Mouse (Mus musculus) ES-Bruce4 (cell line): ENCODE data around the gene Hist2h2bb. TPM values are rescaled to one million over a fixed set of nuclear protein-coding genes. Genes with fewer than 3 reads are reported as not detected.
A peak's percentile ranks its signal among the peaks of the same experiment; 100 is the strongest.
"Not testable (repeated sequence)": the region's sequence is repeated elsewhere in the genome, so short reads cannot be mapped to it uniquely, and the experiment has no call there.

ENCODE experiments used
- H3K27ac ChIP-seq: 2 replicates; pipeline ENCODE4 v1.5.1; 2012; ENCODE audit warnings: low read length, inconsistent platforms; ENCODE audit not compliant: insufficient read depth
- H3K27me3 ChIP-seq: 2 replicates; pipeline ENCODE4 v1.6.1; 2012; ENCODE audit warnings: mild to moderate bottlenecking, low read length, inconsistent platforms; ENCODE audit not compliant: control insufficient read depth, poor library complexity, insufficient read depth, severe bottlenecking
- H3K36me3 ChIP-seq: 2 replicates; pipeline ENCODE4 v1.6.1; 2012; ENCODE audit warnings: inconsistent platforms, mild to moderate bottlenecking, low read length, moderate library complexity; ENCODE audit not compliant: control insufficient read depth, poor library complexity, insufficient read depth, severe bottlenecking
- H3K4me1 ChIP-seq: one replicate; pipeline ENCODE4 v1.8.1; 2011; ENCODE audit warnings: low read length; ENCODE audit not compliant: control insufficient read depth, insufficient read depth
- H3K4me3 ChIP-seq: 2 replicates; pipeline ENCODE4 v1.5.1; 2011; ENCODE audit warnings: low read depth, mild to moderate bottlenecking, low read length
- H3K9ac ChIP-seq: 2 replicates; pipeline ENCODE4 v1.6.1; 2012; ENCODE audit warnings: low read depth, mild to moderate bottlenecking, inconsistent platforms; ENCODE audit not compliant: poor library complexity, severe bottlenecking
- H3K9me3 ChIP-seq: replicated peaks from 2 replicates; pipeline ENCODE4 v1.6.1; 2012; ENCODE audit warnings: mild to moderate bottlenecking, low read length, inconsistent platforms; ENCODE audit not compliant: control insufficient read depth, poor library complexity, insufficient read depth, severe bottlenecking
- CTCF ChIP-seq: IDR thresholded peaks from one replicate; pipeline ENCODE4 v1.8.1; 2011; ENCODE audit warnings: low read depth, low read length
- EP300 ChIP-seq: IDR thresholded peaks from 2 replicates; pipeline ENCODE4 v1.6.1; 2011; ENCODE audit warnings: low read depth, low read length; ENCODE audit not compliant: insufficient read depth
- POLR2A ChIP-seq: IDR thresholded peaks from one replicate; pipeline ENCODE4 v1.8.1; 2011; ENCODE audit warnings: low read length; ENCODE audit not compliant: insufficient read depth
- polyA plus RNA-seq: library from polyadenylated mRNA; stranded (reverse); fragments of >200 nt; gene quantifications from 2 replicates; pipeline ENCODE4 v1.2.4, GENCODE M21; 2011; ENCODE audit warnings: low read depth; ENCODE audit not compliant: missing spikeins, insufficient read depth, insufficient read length

Gene Hist2h2bb
- polyA plus RNA-seq, 1 experiment, result 33.9 TPM

GRCm38 (mm10) chr3:96234914-96235313 lies 34.6 kb upstream of the Hist2h2bb start:
- H3K27me3 ChIP-seq, result no peaks in the 10 kb centered on the region
- no peak overlapping the region for H3K4me3 ChIP-seq
- no peaks in the 10 kb centered on the region for H3K4me1 ChIP-seq
- H3K27ac ChIP-seq, result no peak overlapping the region
- H3K36me3 ChIP-seq, result peaks cover 2% of the 10 kb centered on the region; the same call in 1 of the 2 replicates
- no peaks in the 10 kb centered on the region for H3K9me3 ChIP-seq
- TF ChIP-seq EP300 (no peak), CTCF (no peak), POLR2A (no peak)
- H3K9ac ChIP-seq, result no peak overlapping the region

- H3K9me3 ChIP-seq, result no peaks in the 10 kb centered on the region
- no peak overlapping the region for H3K4me3 ChIP-seq
- H3K9ac ChIP-seq, result no peak overlapping the region
- no peaks in the 10 kb centered on the region for H3K4me1 ChIP-seq
- H3K27ac ChIP-seq, result no peak overlapping the region
- peaks cover 2% of the 10 kb centered on the region; the same call in 1 of the 2 replicates for H3K36me3 ChIP-seq
- no peaks in the 10 kb centered on the region for H3K27me3 ChIP-seq
- TF ChIP-seq EP300 (no peak), CTCF (no peak), POLR2A (no peak)
Observed at GRCm38 (mm10) chr3:96235836-96236235, 33.7 kb upstream of the Hist2h2bb start.

GRCm38 (mm10) chr3:96236834-96237334 lies 32.7 kb upstream of the Hist2h2bb start:
- Histone ChIP-seq H3K9ac (peak overlapping the region; percentile 100), H3K36me3 (peaks cover 2% of the 10 kb centered on the region; the same call in 1 of the 2 replicates), H3K27me3 (no peaks in the 10 kb centered on the region), H3K9me3 (no peaks in the 10 kb centered on the region), H3K27ac (no peak overlapping the region), H3K4me3 (peak overlapping the region; percentile 93), H3K4me1 (no peaks in the 10 kb centered on the region)
- TF ChIP-seq POLR2A, result no peak
- no peak for TF ChIP-seq CTCF
- no peak for TF ChIP-seq EP300

GRCm38 (mm10) chr3:96237335-96237903 lies 32.1 kb upstream of the Hist2h2bb start:
- no peaks in the 10 kb centered on the region for H3K9me3 ChIP-seq
- H3K27ac ChIP-seq, result peak overlapping the region; percentile 96; the same call in 1 of the 2 replicates
- H3K27me3 ChIP-seq, result no peaks in the 10 kb centered on the region
- H3K36me3 ChIP-seq, result peaks cover 2% of the 10 kb centered on the region; the same call in 1 of the 2 replicates
- no peak for TF ChIP-seq POLR2A
- no peak for TF ChIP-seq CTCF
- no peak for TF ChIP-seq EP300
- no peaks in the 10 kb centered on the region for H3K4me1 ChIP-seq
- peak overlapping the region; percentile 93 for H3K4me3 ChIP-seq
- H3K9ac ChIP-seq, result peak overlapping the region; percentile 100

GRCm38 (mm10) chr3:96237904-96238511 lies 31.5 kb upstream of the Hist2h2bb start:
- Histone ChIP-seq H3K27me3 (no peaks in the 10 kb centered on the region), H3K9me3 (no peaks in the 10 kb centered on the region), H3K27ac (peak overlapping the region; percentile 96), H3K9ac (peak overlapping the region; percentile 100), H3K4me1 (no peaks in the 10 kb centered on the region), H3K36me3 (peaks cover 2% of the 10 kb centered on the region; the same call in 1 of the 2 replicates), H3K4me3 (peak overlapping the region; percentile 93)
- no peak for TF ChIP-seq CTCF
- no peak for TF ChIP-seq EP300
- TF ChIP-seq POLR2A, result peak; percentile 61

GRCm38 (mm10) chr3:96238954-96239793 lies 30.4 kb upstream of the Hist2h2bb start, which contains the start of gene Hist2h3c2:
Hist2h3c2 (minus strand) TSS chr3:96239127.
- peak within 1 kb of the TSS; percentile 93 for H3K4me3 ChIP-seq
- H3K36me3 ChIP-seq, H3K9me3 ChIP-seq, H3K4me1 ChIP-seq, H3K27me3 ChIP-seq: not testable (repeated sequence)
- H3K27ac ChIP-seq, result peak within 1 kb of the TSS; percentile 96
- H3K9ac ChIP-seq, result peak within 1 kb of the TSS; percentile 100

GRCm38 (mm10) chr3:96239949-96240798 lies 29.4 kb upstream of the Hist2h2bb start, which contains the start of gene Hist2h2aa2:
Hist2h2aa2 (minus strand) TSS chr3:96240276.
- H3K36me3 ChIP-seq, H3K27me3 ChIP-seq, H3K9me3 ChIP-seq, H3K4me1 ChIP-seq: not testable (repeated sequence)
- H3K9ac ChIP-seq, result peak within 1 kb of the TSS; percentile 94
- peak within 1 kb of the TSS; percentile 85 for H3K4me3 ChIP-seq
- peak within 1 kb of the TSS; percentile 89 for H3K27ac ChIP-seq
